Mouse (Mus musculus) layer of hippocampus, postnatal 10 days (tissue): ENCODE measurements at regions not wholly inside any gene's neighbourhood (a gene's known extent, or its start where the extent isn't known, plus 50 kb on each side); places are given as distances from the start of the nearest gene placed in this dataset.
A peak's percentile ranks its signal among the peaks of the same experiment; 100 is the strongest.
"Not testable (repeated sequence)": the region's sequence is repeated elsewhere in the genome, so short reads cannot be mapped to it uniquely, and the experiment has no call there.

ENCODE experiments used
- DNase-seq, 2 experiments: peaks; one replicate each; pipeline ENCODE4 v3.0.0; 2021; ENCODE audit warnings: low spot score in 2 of 2

DNA sequence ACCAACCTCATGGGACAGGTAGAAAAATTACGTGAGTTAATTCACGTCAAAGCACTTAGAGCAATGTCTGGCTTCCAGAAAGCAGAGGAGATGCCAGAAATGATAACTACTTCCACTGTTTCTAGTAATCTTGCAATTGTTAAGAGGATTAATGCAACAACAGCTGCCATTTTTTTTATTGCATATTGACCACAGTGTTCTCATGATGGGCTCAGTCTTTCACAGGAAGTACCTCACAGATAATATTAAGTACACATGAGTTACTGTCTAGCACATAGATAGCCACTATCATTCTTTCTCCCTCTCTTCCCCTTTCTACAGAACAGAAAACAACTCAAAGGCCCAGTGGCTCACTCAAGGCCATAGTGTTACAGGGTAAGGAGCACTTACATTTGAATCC lies 104.8 kb upstream of the Abca1 start:
- no peak for DNase-seq

DNA sequence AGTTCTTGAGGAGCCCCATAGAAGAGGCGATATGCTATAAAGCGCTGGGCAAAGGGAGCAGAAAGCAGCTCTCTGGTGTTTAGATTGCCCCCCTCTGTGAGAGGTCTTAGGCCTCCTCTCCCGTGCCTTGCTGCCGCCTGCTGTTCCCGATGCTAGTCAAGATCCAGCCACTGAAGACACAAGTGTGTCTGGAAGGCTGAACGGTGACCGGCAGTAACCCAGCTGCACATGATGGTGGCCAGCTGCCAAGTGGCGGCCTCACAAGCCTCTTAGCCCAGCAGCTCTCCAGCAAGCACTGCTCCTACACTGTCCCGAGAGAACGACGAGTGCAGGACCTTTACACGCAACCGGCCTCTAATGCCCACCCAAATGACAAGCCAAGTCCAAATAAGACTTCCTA lies 104.1 kb upstream of the Abca1 start:
- peak; percentile 76 to 81 for DNase-seq

DNA sequence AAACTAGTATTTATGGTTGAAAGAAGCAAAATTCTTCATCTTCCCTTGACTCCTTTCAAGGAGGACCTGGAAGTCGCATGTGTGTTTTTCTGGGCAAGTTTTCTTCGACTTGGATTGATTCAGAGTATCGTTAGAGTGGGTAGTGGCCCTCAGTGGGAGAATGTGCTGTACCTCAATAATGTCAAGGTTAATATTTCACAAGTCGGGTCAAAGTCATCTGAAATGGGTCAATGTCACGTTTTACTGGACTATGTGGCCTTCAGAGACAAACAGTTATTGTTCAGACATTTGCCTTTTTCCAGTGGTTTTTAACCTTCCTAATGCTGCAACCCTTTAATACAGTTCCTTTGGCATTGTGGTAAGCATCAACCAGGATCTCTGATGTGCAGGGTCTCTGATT lies 102.8 kb upstream of the Abca1 start:
- no peak for DNase-seq

DNA sequence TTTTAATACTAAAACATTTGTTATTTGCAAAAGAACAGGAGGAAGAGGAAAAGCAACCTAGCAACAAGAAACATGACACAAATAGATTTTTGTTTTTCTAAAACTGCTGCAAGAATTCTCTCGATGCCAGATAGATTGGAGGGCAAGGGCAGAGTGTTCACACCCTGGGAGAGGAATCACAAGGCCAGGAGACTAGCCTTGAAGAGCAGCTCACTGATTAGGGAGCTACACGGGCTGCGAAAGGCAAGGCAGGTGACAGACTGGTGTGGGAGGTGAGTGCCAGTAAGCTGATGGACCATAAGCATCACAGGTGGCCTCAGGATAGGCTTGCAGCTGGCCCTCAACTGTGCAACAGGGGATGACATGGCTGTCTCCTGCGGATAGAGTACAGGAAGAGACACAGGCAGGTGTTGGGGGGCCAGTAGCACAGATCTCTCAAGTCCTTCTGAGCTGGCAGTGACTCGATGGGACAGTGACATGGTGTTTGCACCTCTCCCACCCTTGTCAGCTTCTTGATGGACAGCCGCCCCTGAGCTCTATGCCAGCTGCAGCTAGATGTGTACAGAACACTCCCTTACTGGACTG lies 102.0 kb upstream of the Abca1 start:
- DNase-seq = no peak

DNA sequence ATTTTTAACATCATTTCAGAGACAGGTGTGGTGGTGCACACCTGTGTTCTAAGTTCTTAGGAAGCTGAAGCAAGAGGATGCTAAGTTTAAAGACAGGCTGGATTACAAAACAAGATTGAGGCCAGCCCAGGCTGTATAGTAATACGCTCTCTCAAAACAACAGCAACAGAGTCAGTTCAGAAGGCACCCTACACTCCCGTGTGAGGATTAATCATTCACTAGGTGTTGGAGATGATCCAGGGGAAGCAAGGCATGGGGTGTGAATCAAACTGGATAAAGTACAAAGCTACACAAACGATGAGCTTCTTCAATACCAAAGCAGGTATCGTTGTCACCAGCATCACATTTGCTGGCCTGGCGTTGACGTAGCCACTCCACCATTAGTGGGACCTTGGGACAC lies 99.3 kb upstream of the Abca1 start:
- no peak for DNase-seq

DNA sequence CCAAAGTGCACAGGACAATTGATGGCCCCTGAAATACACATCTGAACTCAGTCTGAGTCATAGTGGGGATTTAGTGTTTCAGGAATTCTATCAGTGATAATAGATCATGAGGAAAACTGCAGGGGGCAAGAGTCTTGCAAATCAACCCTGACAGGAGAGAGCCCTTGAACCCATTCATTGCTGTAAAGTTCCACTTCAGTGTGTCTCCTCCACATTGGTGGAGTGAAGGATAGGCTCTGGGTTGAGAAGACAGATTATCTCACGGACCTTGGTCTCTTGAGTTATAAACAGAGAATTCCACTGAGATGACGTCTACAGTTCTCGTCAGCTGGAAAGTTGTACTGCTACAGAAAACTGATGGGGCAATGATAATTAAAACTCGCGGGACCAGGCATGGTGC lies 97.3 kb upstream of the Abca1 start:
- no peak for DNase-seq

DNA sequence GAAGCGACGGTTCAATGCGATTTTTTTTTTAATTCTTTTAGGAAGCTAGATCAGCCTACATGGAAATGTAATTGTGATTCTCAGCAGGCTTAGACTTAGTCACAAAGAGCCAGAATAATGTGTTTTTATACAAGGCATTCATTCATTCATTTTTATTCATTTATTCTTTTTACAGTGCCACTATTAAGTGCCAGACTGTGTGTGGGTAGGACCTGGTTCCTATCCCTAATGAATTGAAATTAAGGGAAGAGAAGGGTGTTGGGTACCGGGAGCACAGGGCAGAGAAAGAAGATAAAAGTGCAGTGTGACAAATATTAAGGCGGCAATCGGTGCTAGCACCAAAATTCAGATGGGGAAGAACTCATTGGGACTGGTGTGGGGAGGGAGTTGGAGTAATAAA lies 94.8 kb upstream of the Abca1 start:
- DNase-seq = no peak

DNA sequence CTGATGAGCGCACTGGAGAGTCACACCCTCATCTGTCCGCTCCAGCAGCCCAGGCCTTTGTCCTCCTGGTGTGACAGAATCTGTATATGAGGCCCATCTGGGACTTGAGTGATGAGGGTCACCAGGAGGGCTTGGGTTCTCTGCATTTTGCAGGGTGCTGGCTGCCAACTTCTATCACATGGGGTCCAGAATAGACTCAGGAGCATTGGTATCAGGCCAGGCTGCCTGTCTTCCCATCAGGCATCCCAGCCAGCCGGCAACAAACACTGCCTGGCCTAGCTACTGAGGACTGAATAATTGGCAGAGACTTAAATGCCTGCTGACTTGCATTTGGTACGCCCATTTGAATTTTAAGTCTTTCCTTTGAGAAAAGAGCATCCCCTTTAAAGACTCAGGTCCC lies 94.0 kb upstream of the Abca1 start:
- DNase-seq = peak; percentile 53 to 63

DNA sequence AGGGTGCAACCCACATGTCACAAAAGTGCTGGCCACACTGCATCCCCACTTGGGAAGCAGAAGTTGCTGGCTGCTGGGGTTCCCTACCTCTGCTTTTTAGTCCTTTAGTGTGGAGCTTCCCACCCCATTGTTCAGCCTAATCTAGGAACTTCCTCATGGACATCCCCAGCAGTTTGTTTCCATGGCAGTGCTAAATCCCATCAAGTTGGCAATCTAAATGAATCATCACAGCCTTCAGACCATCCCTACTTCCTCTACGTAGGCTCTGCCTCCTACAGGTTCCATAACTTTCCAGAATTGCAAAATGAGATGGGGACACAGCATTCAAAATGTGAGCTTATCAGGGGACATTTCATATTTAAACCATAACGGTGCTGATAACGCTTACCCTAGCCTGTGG lies 90.6 kb upstream of the Abca1 start:
- DNase-seq = no peak

DNA sequence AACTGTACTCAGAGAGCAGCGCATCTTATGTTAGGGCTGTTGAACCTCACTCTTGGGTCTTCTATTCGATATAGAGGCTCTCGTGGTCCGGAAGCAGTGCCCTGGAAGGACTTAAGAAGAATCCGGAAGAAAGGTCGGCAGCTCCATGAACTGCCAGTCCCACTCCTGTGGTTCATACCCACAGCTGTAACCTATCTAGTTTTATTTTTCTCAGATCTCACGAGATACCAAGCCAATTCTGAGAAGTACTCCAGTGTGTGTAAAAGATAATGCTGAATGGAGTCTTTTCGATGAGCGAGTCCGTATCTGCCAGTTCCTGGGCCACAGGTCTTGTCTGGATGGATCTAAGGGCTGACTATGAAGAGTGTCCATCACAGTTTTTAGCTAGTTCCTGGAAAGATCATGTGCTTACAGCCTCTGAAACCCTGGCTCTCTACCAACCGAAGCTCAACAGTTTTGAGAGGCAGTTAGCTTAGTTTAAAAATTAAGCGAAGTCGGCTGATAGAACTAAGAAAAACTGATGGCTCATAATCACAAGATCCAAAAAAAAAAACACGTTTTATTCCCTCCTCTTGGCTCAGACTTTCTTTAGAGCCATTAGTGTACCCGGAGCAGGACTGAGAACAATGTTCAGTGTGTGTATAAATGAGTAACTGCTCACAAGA lies 86.5 kb upstream of the Abca1 start:
- no peak for DNase-seq

DNA sequence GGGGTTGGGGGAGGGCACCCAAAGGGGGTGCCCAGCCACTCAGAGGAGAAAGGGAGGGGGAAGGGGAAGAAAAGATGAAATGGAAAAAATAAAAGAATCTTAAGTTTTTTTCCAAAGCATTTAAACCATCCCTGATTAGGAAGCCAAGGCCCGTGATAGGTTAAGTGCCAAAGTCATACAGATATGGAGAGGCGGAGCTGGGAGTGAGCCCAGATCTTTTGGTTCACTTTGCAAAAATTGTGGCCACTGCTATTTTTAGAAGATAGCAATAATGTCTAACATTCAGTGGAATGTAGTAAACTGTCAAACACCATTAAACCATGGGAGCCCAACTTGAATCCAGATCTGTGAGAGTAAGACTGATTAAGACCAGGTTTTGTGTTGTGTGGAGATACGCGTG lies 85.9 kb upstream of the Abca1 start:
- DNase-seq = no peak

DNA sequence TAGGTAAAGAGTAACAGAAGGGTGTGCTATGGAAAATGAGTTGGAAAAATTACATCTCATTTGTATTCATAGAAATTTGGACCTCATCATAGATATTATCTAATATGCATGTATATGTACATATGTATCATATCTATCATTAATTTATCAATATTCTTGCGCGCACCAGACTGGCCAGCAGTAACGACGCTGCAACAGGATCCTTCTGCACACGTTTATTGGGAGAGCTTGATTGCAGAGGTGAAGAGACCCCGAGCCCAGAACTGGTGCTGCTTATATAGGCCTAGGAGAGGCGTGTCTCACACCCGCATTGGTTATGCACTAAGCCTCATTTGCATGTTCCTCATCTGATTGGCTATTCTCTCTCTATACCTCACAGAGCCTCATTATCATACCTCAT lies 83.8 kb upstream of the Abca1 start:
- DNase-seq = not testable (repeated sequence)

DNA sequence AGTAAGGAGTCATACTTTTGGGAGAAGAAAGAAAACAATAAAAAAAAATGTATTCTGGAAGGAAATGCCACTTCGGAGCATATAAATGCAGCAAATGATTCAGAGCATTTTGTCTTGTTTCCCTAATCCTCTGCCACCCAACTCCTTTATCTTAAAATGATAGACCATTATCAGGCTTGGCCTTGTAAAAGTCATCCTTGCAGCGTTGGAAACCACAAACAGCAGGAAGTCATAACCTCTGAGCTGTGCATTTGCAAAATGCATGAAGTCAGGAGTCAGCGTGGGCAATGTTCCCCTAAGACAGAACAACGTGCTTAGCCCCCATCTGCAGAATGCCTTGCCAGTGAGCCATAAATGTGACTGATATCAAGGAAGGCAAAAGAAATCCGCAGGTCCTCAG lies 80.2 kb upstream of the Abca1 start:
- no peak for DNase-seq

DNA sequence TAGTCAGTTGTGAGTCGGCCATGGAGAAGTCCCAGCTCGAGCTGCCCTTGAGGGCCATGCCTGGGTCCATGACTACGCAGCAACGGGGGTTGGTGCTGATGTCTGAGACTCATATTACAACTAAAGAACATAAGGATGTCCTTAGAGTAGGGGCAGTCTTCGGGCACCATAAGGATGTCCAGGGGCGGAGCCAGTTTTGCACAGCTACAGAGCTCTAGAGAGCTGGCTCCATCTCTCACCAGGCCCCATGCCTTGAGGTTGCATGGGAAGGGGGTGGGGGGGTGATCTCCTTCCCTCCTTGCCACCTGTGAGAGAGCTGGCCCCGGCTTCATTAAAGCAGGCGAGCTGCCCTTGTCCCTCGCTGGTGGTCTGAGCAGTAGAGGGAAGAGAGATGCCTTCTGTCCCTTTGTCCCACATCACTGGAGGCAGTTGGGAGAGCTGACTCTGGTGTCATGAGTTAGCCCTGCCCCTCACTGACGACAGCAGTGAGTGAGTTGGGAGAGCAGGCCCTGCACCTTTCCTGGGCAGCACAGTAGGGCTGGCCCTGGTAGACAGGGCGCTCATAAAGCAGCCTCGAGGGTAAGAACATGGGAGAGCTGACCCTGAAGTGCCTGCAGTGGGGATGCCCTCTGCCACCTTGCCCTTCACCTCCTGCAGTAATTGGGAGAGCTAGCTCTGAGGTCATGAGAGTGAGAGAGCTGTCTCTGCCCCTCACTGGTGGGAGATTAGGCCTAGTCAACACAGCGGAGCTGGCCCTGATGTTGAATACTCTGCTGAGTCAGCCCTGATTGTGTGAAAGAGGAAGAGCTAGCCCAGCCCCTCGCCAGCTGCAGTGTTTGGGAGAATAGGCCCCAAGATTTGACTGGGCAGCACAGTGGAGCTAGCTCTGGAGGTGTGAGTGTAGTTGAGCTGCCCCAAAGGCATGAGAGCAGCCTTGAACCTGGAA lies 78.9 kb upstream of the Abca1 start:
- no peak for DNase-seq

DNA sequence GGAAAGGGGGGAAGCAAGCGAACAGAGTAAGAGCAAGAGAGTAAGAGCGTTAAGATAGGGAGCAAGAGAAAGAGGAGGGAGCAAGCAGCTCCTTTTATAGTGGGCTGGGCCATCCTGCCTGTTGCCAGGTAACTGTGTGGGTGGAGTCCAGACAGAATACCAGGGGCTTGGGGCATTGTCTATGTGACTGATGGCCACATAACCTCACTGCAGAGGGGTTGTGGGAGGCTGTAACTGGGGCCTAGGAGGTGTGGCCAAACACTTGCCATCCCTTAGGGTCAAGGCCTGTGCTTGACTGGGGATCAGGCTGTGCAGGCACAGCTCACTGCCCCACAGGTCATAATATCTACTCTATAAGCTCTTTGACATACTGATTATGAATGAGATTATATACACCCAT lies 76.2 kb upstream of the Abca1 start:
- DNase-seq = no peak

DNA sequence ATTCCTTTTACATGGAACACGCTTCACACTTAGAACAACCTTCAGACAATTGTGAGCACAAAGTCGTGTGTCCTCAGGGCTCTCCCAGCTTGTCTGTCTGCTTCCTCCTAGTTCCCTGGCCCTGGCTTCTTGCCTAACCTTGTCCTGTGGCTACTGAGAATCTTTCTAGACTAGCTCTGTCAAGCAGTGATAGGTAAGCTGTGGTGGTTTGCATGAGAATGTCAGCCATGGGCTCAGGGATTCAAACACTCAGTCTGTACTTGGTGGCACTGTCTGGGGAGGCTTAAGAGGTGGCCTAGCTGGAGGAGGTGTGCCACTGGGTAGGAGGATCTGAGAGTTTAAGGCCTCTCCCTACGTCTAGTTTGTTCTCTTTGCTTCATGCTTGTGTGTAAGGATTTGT lies 72.7 kb upstream of the Abca1 start:
- no peak for DNase-seq

DNA sequence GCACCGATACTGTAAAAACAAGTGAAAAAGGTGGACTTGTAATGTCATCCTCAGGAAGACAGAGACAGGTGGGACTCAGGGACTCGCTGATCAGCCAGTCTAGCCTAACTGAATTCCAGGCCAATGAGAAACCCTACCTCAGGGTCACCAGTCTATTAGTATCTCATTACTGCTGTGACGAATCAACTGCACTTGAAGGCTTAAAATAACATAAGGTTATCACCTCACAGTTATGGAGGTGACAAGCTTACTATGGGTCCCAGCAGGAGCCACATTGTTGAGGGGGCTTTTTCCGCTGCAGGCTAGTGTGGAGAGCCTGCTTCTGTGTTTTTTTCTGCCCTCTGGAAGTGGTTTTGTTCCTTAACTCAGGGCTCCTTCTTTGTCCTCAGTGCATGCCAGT lies 72.2 kb upstream of the Abca1 start:
- DNase-seq = no peak

DNA sequence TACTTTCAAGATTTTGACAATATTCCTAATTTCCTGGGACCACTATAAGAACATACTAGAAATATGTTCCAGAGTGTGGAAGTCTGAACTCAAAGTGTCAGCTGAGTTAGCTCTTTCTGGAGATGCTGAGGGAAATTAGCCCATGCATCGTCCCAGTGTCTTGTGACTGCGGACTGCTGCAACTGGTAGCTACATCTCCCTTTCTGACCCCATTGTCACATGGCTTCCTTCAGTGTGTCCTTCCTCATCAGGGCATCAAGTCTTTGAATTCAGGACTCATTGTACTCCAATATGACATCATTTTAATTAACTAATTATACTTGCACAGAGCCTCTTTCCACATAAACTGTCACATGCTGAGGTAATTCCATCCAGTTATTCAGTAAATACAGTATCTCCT lies 71.4 kb upstream of the Abca1 start:
- no peak for DNase-seq

DNA sequence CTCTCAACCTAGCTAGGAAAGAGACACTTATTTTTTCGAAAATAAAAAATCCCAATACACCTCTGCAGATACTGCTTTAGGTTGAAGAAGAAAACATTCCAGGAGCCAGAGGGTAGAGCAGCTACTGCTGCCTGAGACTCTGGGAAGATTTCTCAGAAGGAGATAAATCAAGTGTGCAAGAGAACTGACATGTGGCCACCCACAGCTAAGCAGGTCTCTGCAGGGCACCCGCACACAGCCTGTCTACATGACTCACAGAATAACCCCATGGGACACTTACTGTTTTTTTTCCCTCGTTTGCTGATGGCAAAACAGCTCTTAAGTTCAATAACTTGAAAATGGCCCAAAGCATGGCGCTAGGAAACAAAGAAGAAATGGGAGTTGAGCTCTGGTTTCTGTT lies 68.7 kb upstream of the Abca1 start:
- DNase-seq = no peak

DNA sequence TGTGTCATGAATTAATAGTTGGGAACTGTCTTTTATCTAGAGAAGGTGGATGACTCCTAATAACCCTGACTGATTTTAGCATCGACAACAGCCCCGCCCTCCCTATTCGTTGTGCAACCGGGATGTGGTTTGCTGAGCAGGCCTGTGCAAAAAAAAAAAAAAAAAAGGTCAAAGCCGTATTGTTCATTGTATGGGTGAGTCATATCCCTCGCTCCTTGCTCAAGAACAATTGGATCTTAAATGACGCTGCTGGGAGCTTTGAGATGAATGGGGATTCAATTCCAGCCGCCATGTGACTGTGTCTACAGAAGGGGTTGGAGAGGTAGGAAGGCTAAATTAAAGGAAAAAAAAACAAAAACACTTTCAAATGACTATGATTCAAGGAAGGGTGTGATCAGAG lies 68.1 kb upstream of the Abca1 start:
- DNase-seq = no peak

DNA sequence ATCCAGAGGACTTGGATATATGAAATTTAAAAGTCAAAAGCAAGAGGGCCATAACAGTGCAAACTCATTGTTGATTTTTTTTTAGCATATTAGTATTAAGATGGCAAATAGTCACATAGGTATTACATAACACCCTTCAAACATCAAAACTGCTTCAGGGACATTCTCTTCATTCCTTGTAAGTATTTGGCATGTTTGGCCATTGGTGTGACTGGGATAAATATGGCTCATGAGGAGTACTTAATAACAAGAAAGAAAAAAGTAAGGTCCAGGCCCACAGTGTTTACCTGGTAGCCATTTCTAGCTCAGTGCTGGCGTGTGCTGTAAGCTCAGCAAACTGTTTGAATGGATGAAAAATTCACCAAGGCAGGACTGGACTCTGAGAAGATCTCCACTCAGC lies 67.4 kb upstream of the Abca1 start:
- no peak for DNase-seq

DNA sequence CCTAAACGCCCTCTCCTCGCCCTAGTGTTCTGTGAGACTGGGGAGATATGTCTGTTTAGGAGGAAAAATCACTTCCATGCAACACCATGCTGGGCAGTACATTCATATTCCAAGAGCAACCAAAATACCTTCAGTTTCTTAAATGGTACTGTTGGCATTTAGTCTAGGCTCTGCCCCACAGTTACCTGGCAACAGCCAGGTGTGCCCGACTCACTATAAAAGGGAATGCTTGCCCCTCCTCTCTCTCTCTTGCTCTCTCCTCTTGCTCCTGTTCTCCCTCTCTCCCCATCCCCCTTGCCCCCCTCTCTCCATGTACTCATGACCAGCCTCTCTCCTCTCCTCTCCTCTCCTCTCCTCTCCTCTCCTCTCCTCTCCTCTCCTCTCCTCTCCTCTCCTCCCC lies 66.7 kb upstream of the Abca1 start:
- DNase-seq = no peak

DNA sequence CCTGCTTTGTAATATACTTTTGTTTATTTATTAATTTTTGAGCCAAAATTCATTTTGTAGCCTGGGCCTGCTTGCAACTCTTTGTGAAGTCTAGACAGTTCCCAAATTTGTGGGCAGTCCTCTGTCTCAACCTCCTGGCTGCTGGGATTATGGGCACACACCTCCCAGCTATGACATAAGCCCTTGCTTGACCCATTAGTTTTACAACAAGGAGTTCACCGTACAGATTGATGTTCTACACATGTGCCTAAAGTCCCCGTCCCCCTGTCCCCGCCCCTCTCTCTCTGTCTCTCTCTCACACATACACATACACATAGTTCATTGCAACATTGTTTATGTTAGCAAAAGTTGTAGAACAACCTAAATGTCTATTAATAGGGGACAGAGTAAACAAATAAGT lies 63.7 kb upstream of the Abca1 start:
- no peak for DNase-seq
